Mouse (Mus musculus) kidney, postnatal 4 days (tissue): ENCODE measurements around the gene Wfdc10.

Experiments
- DNase-seq, 2 experiments: peaks; one replicate each; pipeline ENCODE4 v3.0.0; 2021; ENCODE audit warnings: mixed read lengths in 2 of 2

Wfdc10 gene

GRCm38 (mm10) chr2:164704235-164704634 is 48.4 kb downstream of the Wfdc10 start:
- DNase-seq, result no peak

GRCm38 (mm10) chr2:164705328-164705727 is 49.5 kb downstream of the Wfdc10 start:
- no peak for DNase-seq

DNA sequence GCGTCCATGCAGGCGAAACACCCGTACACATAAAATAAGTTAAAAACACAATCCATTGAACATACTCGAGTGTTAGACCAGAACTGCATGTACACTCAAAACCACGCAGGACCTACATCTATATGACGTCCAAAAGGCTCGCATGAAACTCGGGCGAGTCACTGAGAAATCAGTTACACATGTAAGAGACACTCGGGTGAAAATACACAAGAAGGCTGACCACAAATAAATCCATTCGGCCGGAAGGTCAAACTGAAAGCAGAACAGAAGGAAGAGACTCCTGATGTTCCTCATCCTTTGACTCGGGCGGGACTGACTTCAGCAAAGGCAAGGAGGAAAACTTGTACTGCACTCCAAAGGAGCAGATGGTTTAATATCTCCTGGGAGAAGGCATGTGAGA is 50.1 kb downstream of the Wfdc10 start:
- no peak for DNase-seq
